Mouse (Mus musculus): ENCODE results near the gene Kcnt2.

The Kcnt2 gene

DNA sequence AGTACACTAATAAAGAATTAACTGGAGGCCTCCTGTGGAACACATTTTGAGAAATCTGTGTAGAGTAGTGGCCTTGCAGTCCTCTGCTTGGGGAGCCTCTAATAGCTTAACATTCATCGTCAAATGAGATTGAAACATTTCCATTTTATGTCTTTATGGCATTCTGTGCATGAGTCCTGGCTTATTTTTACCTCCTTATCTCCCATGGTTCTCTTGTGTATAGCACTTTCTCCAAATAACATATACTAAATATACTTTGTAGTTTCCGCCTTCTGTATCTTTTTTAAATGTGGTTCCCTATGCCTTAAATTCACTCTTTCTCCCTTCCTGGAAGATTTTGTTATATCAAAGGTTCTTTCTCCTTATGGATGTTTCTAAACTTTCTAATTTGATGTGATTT lies 246.3 kb downstream of the Kcnt2 start:
- no peak for DNase-seq (ENCODE audit: low spot score in 2 of 2)

DNA sequence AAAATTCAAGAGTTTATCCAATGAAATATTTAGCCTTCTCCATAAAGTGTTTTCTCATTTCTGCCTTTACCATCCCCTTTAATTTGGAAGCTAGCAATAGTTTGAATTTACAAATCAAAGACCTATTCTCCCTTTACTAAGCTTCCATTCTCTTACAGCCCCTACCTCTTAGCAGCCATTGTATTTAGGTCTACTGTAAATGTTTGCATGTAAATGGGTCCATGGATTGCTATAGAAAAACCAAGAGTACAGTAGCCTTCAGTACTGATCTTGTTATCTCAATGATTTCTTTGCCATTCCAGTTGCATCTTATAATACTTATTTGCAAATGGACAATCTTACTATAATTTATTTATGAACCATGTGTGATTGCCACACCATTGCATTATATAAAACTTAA lies 267.5 kb downstream of the Kcnt2 start:
- no peak for DNase-seq (ENCODE audit: low spot score in 2 of 2)

DNA sequence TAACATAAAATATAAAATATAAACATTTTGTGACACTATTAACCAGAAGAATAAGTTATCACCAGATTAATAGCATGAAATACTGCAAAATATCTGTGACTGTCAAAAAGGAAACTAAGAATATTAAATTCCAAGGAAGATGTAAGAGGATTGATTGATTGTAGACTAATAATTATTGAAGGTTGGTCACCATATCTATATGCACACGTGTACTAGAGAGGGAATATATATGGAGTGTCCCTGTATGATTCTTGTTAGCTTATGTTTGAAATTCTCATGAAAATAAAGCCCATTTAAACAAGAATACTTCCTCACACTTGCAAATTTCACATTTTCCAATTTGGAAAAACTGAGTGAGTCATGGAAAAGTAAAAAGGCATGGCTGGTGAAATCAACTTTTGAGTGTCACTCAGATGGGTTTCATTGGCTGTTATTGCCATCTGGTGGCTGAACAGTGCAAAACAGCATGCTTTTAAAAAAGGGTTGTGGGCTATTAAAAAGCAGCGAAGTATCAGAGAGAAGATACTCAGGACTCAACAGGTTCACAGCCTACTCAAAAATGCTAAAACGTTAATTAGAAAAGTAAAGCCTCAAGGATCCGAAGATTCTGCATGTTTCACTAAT lies 285.4 kb downstream of the Kcnt2 start:
- no peak for DNase-seq (ENCODE audit: low spot score in 2 of 2)

DNA sequence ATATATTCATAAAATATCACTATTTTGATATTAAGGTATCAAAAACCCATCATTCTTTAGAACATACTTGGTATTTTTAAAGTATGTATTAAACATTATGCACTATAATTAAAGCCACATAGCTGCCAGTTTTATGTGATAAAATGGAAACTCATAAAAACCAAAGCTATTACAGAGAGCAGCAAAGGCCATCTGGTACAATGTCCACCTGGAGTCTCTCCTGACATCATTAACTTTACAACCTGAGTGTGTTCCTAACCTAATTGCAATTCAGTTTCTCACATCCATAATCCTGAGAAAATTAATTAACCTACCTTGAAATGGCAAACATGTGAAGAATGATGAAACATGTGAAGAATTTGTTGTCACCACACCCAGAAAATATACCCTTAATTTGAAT lies 288.9 kb downstream of the Kcnt2 start:
- DNase-seq (ENCODE audit: low spot score in 2 of 2), result no peak

DNA sequence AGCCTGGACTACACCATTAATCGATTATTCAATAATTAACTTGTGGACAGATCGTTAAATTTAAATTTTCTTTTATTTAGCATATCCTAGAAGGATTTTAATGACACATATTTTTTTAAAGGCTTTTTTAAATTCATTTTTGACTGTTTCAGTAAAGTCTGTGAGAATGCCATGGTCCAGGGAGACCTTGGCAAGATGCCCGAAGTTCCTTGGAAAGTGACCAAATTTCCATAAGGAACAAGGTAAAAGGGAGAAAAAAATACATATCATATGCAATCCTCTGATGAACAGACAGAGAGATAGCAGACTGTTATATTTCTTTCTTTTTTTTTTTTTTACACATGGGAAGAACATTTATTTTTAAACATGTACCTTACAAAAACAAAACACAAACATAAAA lies 296.1 kb downstream of the Kcnt2 start:
- DNase-seq (ENCODE audit: low spot score in 2 of 2), result no peak

DNA sequence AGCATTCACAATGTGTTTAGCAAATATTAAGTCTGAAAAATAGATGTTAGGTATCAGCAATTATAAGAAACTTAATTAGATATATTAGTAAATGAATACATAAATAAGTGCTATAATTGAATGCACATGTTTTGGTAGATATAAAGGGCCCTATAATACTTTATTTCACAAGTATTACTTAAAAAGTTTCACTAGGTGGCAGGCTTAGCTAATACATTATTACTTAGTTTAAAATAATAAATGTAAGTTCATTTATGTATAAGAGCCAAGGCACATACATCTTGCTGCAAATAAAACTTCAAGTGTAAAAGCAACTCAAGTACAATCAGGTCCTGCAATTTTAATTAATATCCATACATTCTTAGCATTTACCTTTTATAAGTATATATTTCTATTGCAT lies 302.8 kb downstream of the Kcnt2 start:
- DNase-seq (ENCODE audit: low spot score in 2 of 2), result no peak

DNA sequence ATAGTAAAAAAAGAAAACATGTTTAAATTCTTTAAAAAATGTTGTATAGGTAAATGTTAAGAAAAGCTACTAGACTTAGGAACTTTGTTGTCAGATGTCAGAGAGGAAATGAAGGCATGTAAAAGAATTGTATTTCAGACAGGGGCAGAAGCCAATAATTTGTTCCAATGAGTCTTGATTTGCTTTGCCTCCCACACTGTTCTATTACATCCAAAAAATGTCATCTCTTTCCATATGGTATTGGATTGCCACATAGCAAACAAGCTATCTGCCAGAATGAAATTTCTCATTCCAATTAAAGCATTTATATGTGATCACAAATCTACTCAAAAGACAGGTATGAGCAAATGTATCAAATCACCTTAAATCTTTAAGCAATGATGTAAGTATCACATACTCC lies 314.8 kb downstream of the Kcnt2 start:
- DNase-seq (ENCODE audit: low spot score in 2 of 2), result no peak

DNA sequence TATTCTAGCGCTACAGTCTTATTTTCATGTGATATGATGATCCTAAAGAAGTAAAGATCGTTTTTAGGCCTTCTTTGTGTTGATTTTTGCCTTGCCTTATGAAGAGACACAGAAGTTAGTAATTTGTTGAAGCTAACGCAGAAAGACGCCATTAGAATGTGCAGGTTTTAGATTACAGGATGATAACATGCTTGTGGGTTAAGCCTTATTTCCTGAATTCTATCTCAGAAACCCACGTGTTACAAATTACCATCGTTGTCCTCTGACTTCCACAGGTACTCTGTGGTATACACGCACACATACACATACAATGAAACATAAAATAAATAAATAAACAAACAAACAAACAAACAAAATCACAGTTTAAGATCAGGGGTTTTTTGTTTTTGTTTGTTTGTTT lies 326.2 kb downstream of the Kcnt2 start:
- DNase-seq (ENCODE audit: low spot score in 2 of 2), result no peak

DNA sequence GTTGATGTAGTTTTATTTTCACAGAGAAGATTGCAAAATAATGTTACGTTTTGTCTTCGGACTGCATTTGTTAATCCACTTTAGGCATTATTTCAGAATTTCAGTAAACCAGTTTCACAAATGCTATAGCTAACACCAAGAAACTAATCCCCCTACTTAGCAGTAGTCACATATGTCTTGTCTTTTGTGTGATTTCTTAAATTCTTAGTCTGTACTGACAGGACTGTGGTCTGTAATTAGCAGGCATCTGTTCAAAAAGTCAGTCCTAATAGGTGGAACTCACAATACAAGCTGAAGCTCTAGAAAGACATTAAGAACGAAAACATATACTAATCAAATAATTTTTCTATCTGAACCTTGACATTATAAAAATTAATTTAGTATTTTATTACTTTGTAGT lies 332.6 kb downstream of the Kcnt2 start:
- DNase-seq (ENCODE audit: low spot score in 2 of 2), result no peak

DNA sequence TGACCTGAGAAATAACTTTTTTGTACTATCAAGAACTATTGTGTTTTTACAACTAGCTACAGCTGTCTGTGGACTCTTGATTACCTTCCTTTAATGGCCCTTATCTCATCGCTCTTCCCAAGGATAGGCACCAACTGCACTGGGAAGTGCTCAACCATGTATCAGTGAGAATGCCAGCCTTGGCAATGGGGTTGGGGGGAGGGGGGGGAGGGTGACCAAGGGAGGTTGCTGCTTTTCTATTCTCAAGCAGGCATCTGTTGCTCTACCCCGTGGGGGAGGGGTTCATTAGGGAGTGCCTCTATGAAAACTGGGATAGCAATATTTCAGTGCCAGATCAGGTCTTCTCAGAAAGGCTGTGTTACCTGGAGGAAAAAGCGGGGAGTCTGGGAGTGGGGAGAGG lies 342.3 kb downstream of the Kcnt2 start:
- no peak for DNase-seq (ENCODE audit: low spot score in 2 of 2)

DNA sequence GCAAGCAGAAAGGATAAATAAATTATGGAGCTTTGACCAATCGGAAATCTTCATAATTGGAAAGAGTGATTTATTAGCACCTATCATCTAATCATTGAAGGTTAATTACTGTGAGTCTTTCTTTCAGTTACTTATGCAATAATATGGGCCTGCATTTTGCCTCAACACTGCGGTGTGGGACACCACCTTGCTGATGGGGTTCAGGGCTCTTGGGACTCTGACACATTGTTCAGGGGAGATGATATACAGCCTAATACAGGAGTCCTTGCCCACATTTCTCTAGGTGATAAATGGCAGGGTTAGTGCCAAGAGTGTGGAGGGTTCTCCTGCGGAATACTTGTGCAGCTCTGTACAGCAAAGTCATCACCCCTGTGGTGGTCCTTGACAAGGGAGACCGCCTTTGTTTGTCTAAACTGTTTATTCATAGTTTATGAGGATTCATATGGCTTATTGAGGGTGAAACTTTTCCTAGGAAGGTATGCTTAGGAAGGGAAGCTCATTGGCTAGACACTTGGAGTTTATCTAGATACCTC lies 362.9 kb downstream of the Kcnt2 start:
- DNase-seq (ENCODE audit: low spot score in 2 of 2), result no peak

DNA sequence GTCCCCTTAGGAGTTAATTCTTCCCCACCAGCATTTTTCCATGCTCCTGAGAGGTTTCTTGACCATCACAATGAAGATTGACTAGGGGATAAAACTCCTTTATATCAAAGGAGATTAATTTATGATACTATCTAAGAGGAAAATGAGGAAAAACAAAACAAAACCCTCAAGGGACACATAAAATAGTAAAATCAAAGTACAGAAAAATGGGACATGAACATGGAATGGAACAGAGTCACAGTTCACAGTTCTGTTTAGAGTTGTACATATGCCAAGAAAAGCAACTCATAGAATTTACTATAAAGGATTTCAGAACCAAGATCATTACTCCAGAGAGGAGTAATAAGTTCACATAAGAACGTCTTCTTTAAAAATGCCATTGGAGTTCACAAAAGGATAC lies 367.1 kb downstream of the Kcnt2 start:
- DNase-seq (ENCODE audit: low spot score in 2 of 2), result no peak

DNA sequence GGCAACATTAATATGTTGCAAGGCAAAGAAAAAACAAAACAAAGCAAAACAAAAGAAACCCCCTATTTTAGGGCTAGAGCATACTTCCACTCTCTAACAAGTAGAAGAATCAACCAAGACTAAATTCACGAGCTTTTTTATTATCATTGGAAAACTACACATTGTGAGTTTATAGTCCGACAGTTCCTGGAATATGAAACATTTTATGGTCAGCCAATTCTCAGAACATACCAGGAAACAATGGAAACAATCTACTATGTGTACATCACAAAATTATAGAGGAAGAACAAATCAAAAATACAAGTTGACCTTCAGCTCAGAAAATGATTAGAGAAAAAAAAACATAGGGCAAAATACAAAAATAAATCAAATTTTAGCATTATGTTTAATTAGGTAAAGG lies 368.9 kb downstream of the Kcnt2 start:
- DNase-seq (ENCODE audit: low spot score in 2 of 2), result no peak

DNA sequence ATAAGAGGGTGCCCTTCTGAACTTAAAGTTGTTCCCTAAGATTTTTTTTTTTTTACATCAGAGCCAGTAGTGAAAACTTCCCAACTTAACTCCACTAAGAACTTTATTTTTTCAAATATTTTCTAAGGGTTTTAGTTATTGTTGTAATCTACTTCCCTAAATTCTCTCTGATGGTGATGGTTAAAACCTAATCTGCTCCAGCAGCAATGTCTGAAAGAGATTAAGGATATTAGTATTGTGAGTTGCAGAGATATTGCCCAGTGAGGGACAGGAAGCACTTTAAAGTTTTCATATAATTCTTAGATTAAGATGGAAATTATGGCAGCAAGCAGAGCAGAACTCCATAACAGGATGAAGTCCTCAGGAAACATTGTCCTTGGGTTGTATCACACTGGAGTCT lies 372.2 kb downstream of the Kcnt2 start:
- DNase-seq (ENCODE audit: low spot score in 2 of 2), result no peak

DNA sequence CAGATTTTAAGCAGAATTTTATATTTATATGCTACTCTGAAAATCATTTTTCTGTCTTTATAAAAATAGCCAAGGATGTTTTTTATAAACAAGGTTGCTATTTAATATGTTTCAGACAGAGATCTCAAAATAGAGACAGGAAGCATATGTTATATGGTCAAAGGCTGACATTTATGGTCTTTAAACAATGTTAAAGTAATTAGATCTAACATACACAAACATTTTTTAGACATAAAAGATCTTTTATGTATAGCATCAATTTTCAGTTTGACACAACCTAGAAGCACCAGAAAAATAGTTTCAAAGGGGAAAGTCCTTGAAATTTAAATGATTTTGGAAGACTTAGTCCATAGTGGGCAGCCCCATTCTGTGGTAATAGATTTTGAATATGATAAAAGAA lies 379.0 kb downstream of the Kcnt2 start:
- DNase-seq (ENCODE audit: low spot score in 2 of 2), result no peak

DNA sequence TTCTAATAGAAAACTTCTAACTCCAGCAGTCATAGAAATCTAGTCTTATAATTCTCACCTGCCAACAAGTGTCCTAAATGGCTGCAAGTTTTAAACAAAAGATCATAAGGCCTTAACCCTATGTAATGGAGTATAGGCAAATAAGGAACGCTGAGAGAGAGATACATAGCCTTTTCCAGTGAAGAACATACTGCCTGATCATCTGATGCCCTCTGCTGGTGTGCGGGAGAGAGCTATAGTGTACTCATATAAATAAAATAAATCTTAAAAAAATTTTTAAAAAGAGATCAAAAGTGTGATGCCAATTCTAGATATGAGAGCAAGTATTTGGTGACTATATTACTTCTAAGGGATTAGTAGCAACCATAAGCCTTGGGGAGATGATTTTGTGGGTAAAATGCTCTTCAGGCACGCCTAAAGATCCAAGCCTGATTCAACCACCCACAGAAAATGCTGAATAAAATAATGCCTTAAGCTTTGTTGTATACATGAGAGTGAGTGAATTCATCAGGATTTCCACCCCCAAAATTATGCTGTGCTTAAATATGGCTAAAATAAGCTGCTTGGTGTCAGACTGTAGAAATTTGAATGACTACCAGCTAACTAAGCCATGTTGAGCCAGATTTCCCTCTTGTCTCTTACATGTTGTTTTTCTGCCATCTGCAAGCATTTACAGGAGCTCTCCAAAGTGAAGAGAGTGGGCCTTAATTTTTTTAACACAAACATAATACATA lies 413.8 kb downstream of the Kcnt2 start:
- DNase-seq (ENCODE audit: low spot score in 2 of 2), result no peak

DNA sequence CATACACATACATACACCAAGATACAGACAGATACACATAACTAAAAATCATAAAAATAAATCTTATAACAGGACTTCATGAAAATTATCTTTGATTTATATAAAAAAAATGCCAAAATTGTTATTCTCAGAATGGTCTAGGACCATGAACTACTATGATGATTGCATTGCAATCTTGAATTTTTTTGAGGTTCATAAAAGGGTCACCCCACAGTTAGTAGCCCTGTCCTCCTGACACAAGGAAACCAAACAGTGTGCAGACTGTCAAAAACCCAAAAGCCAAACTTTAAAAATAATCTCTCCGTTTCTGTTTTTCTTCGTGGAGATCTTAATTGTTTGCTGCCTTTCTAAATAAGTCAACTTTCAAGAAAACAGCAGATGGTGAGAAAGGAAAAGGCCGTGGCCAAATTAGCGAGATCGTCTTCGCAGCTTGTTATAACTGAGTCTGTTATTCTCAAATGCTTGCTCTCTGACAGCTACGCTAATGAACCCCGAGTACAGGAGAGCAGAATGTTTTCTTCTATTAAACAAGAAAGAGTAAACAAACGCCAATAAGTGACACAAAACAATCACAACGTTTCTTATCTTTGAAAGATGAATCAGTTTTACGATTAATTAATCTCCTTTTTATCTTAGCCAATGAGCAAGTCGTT lies 414.9 kb downstream of the Kcnt2 start:
- no peak for DNase-seq (ENCODE audit: low spot score in 2 of 2)

DNA sequence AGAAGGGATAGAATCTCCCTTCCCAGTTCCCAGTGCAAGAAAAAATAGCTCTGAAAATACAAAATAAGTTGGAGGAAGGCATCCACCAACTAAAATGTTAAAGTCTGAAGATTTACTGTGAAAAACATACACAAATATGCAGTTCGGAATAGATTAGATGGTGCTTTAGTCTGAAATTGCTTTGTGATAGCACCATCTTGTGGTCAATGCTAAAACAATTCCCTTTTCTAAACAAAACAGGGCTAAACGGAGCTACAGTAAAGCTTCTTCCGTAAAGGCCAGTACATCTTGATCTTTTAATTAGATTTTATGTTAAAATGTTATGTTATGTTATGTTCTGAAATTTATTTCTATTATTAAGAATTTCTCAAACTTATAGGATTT lies 415.4 kb downstream of the Kcnt2 start:
- DNase-seq (ENCODE audit: low spot score in 2 of 2), result no peak

Measured in urinary bladder, postnatal 4 days (tissue).